Mouse (Mus musculus) CH12.LX (cell line): ENCODE results near the gene Drosha. TPM values are rescaled to one million over a fixed set of nuclear protein-coding genes. Genes with fewer than 3 reads are reported as not detected.

ENCODE experiments used
- DNase-seq: peaks from one replicate; pipeline ENCODE4 v3.0.0-alpha.2; 2013; ENCODE audit errors: extremely low read depth
- H3K27ac ChIP-seq: 2 replicates; pipeline ENCODE4 v1.5.1; 2012; ENCODE audit warnings: low read depth, mild to moderate bottlenecking, control low read depth, moderate library complexity; ENCODE audit not compliant: insufficient read depth
- H3K27me3 ChIP-seq: replicated peaks from 2 replicates; pipeline ENCODE3; 2012; ENCODE audit warnings: inconsistent platforms
- H3K36me3 ChIP-seq, 2 experiments: replicated peaks in 1 of 2; 2 replicates each; pipeline versions ENCODE3 to v1.6.1; 2012; ENCODE audit warnings: inconsistent platforms in 1 of 2, low read length in 1 of 2, mild to moderate bottlenecking in 1 of 2, mixed read lengths in 1 of 2, moderate library complexity in 1 of 2; ENCODE audit not compliant: control insufficient read depth in 1 of 2, insufficient read depth in 1 of 2
- H3K4me1 ChIP-seq, 2 experiments: 2 replicates each; pipeline ENCODE4 v1.6.1; 2012; ENCODE audit warnings: inconsistent platforms in 1 of 2, moderate library complexity in 1 of 2; ENCODE audit not compliant: insufficient read depth in 2 of 2, control insufficient read depth in 1 of 2
- H3K4me2 ChIP-seq: 2 replicates; pipeline ENCODE4 v1.6.1; 2012; ENCODE audit warnings: low read depth, mild to moderate bottlenecking, control low read depth; ENCODE audit not compliant: poor library complexity, insufficient read depth, severe bottlenecking
- H3K4me3 ChIP-seq, 3 experiments: fragments of 150-350 bp in 1 of 3; sonication (generic) in 1 of 3; replicated peaks in 1 of 3; 2 replicates each; pipeline versions ENCODE3 to v1.5.1; 2011 to 2012; ENCODE audit warnings: low read depth in 2 of 3, low read length in 2 of 3, mild to moderate bottlenecking in 2 of 3, moderate library complexity in 2 of 3, control low read depth in 1 of 3, improper control_type of control experiment in 1 of 3, inconsistent platforms in 1 of 3, mixed read lengths in 1 of 3; ENCODE audit not compliant: poor library complexity in 1 of 3
- H3K79me2 ChIP-seq: replicated peaks from 2 replicates; pipeline ENCODE4 v1.6.1; 2012; ENCODE audit warnings: mild to moderate bottlenecking, moderate library complexity; ENCODE audit not compliant: control insufficient read depth, poor library complexity, insufficient read depth, severe bottlenecking; ENCODE audit errors: extremely low read depth
- H3K9ac ChIP-seq: 2 replicates; pipeline ENCODE4 v1.6.1; 2012; ENCODE audit warnings: low read depth, mild to moderate bottlenecking, control low read depth, moderate library complexity; ENCODE audit not compliant: insufficient read depth
- H3K9me3 ChIP-seq: replicated peaks from 2 replicates; pipeline ENCODE3; 2012; ENCODE audit warnings: low read length, inconsistent platforms, mixed read lengths
- BHLHE40 ChIP-seq: IDR thresholded peaks from 2 replicates; pipeline ENCODE4 v1.6.1; 2011; ENCODE audit warnings: mild to moderate bottlenecking, low read depth, low read length, improper control_type of control experiment
- CHD2 ChIP-seq: IDR thresholded peaks from 2 replicates; pipeline ENCODE4 v1.6.1; 2011; ENCODE audit warnings: low read length, improper control_type of control experiment
- ELF1 ChIP-seq: IDR thresholded peaks from 2 replicates; pipeline ENCODE4 v1.6.1; 2014; ENCODE audit warnings: low read depth, mild to moderate bottlenecking, inconsistent platforms, low read length, improper control_type of control experiment
- HCFC1 ChIP-seq: IDR thresholded peaks from 2 replicates; pipeline ENCODE4 v1.6.1; 2012; ENCODE audit warnings: low read depth, mild to moderate bottlenecking, inconsistent platforms, low read length, improper control_type of control experiment
- JUN ChIP-seq: IDR thresholded peaks from 2 replicates; pipeline ENCODE4 v1.6.1; 2011; ENCODE audit warnings: low read depth, mild to moderate bottlenecking, low read length, improper control_type of control experiment, moderate library complexity; ENCODE audit not compliant: insufficient read depth
- KAT2A ChIP-seq: IDR thresholded peaks from 2 replicates; pipeline ENCODE4 v1.6.1; 2012; ENCODE audit warnings: low read length, improper control_type of control experiment, inconsistent platforms; ENCODE audit not compliant: insufficient replicate concordance
- MAX ChIP-seq: IDR thresholded peaks from 2 replicates; pipeline ENCODE4 v1.6.1; 2011; ENCODE audit warnings: low read length, improper control_type of control experiment
- MYC ChIP-seq: IDR thresholded peaks from 2 replicates; pipeline ENCODE4 v1.6.1; 2011; ENCODE audit warnings: low read depth, mild to moderate bottlenecking, improper control_type of control experiment, low read length
- NELFE ChIP-seq: IDR thresholded peaks from 2 replicates; pipeline ENCODE4 v1.6.1; 2011; ENCODE audit warnings: low read depth, low read length, improper control_type of control experiment
- NRF1 ChIP-seq: IDR thresholded peaks from 2 replicates; pipeline ENCODE4 v1.6.1; 2014; ENCODE audit warnings: low read depth, mild to moderate bottlenecking, inconsistent platforms, low read length, improper control_type of control experiment, moderate library complexity
- POLR2A ChIP-seq: IDR thresholded peaks from 2 replicates; pipeline ENCODE4 v1.6.1; 2011; ENCODE audit warnings: low read depth, mild to moderate bottlenecking, improper control_type of control experiment, low read length
- POLR2AphosphoS2 ChIP-seq: IDR thresholded peaks from 2 replicates; pipeline ENCODE4 v1.6.1; 2011; ENCODE audit warnings: low read depth, low read length, improper control_type of control experiment
- SIN3A ChIP-seq: IDR thresholded peaks from 2 replicates; pipeline ENCODE4 v1.6.1; 2012; ENCODE audit warnings: low read length, improper control_type of control experiment, inconsistent platforms
- SMC3 ChIP-seq: IDR thresholded peaks from 2 replicates; pipeline ENCODE4 v1.6.1; 2011; ENCODE audit warnings: low read depth, low read length, improper control_type of control experiment
- TBP ChIP-seq: conservative IDR thresholded peaks from 2 replicates; pipeline ENCODE4 v1.6.1; 2011; ENCODE audit warnings: low read depth, low read length, improper control_type of control experiment
- TCF12 ChIP-seq: IDR thresholded peaks from 2 replicates; pipeline ENCODE4 v1.6.1; 2014; ENCODE audit warnings: low read depth, mild to moderate bottlenecking, inconsistent platforms, low read length, improper control_type of control experiment
- UBTF ChIP-seq: IDR thresholded peaks from 2 replicates; pipeline ENCODE4 v1.6.1; 2012; ENCODE audit warnings: low read depth, mild to moderate bottlenecking, inconsistent platforms, low read length, improper control_type of control experiment, moderate library complexity
- USF1 ChIP-seq: IDR thresholded peaks from 2 replicates; pipeline ENCODE4 v1.6.1; 2014; ENCODE audit warnings: low read depth, mild to moderate bottlenecking, inconsistent platforms, low read length, improper control_type of control experiment
- ZC3H11A ChIP-seq: IDR thresholded peaks from 2 replicates; pipeline ENCODE4 v1.6.1; 2012; ENCODE audit warnings: low read depth, mild to moderate bottlenecking, inconsistent platforms, low read length, improper control_type of control experiment
- ZKSCAN1 ChIP-seq: IDR thresholded peaks from 2 replicates; pipeline ENCODE4 v1.6.1; 2012; ENCODE audit warnings: low read depth, inconsistent platforms, low read length, improper control_type of control experiment, borderline replicate concordance
- ZMIZ1 ChIP-seq: IDR thresholded peaks from 2 replicates; pipeline ENCODE4 v1.6.1; 2012; ENCODE audit warnings: low read depth, mild to moderate bottlenecking, inconsistent platforms, low read length, improper control_type of control experiment
- ZNF384 ChIP-seq: IDR thresholded peaks from 2 replicates; pipeline ENCODE4 v1.6.1; 2012; ENCODE audit warnings: low read depth, low read length, improper control_type of control experiment, inconsistent platforms
- dilution Hi-C: fragments of 300-500 bp; cut with MboI; formaldehyde crosslinking; loops from 2 replicates; pipeline ENCODE4 v1.14.3; 2020; ENCODE audit warnings: low sequenced_read_pairs; ENCODE audit not compliant: extremely low pct_unique_long_range_greater_than_20kb, extremely low pct_ligation_motif_present
- in situ Hi-C: fragments of 300-500 bp; cut with MboI; formaldehyde crosslinking; loops from 3 replicates; pipeline ENCODE4 v1.14.3; 2019; ENCODE audit warnings: low sequenced_read_pairs, low pct_ligation_motif_present, low pct_unique_long_range_greater_than_20kb, mixed read lengths
- polyA plus RNA-seq: library from polyadenylated mRNA; unstranded; fragments of >175 nt; gene quantifications from 2 replicates; pipeline ENCODE4 v1.2.1, GENCODE M21; 2012; ENCODE audit warnings: low read depth; ENCODE audit not compliant: insufficient read length
- total RNA-seq, 2 experiments: library from RNA; depleted of rRNA; stranded (reverse); fragments of 300-350 nt in 1 of 2; fragments of >200 nt in 1 of 2; gene quantifications; 2 replicates each; pipeline ENCODE4 v1.2.3; 2012 to 2014

The Drosha gene
- 23.4 and 25.9 TPM in 2 replicates for total RNA-seq (2012; rRNA removed)
- 24.8 and 25.8 TPM in 2 replicates for total RNA-seq (2014; rRNA removed)
- polyA plus RNA-seq, result 79.2 and 81.9 TPM in 2 replicates

DNA sequence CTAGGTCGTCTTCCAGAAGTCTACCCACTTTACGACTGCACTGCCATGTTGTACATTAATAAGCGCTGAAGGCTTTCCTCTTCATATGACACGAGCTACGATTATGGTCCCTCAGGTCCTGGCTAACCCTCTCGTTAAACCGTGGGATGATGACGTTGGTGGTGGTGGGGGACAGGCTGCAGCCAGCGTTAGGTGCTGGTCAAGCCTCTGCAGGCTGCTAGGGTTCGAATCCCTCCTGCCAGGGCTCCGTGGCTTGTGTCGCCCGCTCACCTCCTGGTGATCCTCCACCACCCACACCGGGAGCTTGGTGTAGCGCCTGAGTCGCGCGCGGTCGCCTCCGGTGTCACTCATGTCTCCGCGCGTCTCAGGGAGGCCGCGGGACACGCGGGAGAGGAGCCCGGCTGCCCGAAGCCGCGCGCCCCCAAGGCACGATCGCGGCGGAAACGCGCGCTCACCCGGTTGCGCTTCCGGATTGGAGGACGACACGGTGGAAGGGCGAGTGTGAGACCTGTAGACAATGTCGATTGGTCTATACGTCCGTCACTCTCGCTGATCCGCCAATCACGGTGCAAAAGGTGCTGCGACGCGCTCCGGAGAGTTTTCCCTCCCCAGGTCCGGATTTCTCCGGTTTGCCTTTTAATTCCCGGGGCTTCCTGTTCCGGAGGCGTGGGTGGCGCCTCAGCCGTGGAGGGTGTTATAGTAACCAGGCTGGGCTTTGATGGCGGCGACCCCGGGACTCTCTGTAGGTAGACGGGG lies at the start of gene Drosha, which contains the start of gene 6030458C11Rik:
Drosha (plus strand) TSS at position 619 of the 756 bp plus-strand sequence.
6030458C11Rik (minus strand) TSS at position 453 of the 756 bp plus-strand sequence.
- peaks cover 31 to 69% of the 10 kb centered on the region in 2 experiments for H3K36me3 ChIP-seq
- H3K27ac ChIP-seq, result peak within 1 kb of the TSS; percentile 54
- peak within 1 kb of the TSS; percentile 85 to 99 (median 86) for H3K4me3 ChIP-seq
- peak within 1 kb of the TSS; percentile 93 for H3K9ac ChIP-seq
- dilution Hi-C loops, result no loop called here
- TF ChIP-seq ZMIZ1 (0 out of 2 replicates have a peak, but pooled peaks have one; percentile 59), NRF1 (peak; percentile 9; the same call in 1 of the 2 replicates), CHD2 (peak; percentile 94), MYC (peak; percentile 62; the same call in 1 of the 2 replicates), TCF12 (peak; percentile 73), MAX (peak; percentile 84), ELF1 (peak; percentile 91), JUN (no peak), UBTF (no peak), HCFC1 (peak; percentile 79), POLR2AphosphoS2 (peak; percentile 61; the same call in 1 of the 2 replicates), TBP (0 out of 2 replicates have a peak, but pooled peaks have one; percentile 49), ZC3H11A (no peak), ZKSCAN1 (no peak), BHLHE40 (no peak; the same call in 1 of the 2 replicates), POLR2A (peak; percentile 89), USF1 (no peak), NELFE (peak; percentile 83), SMC3 (no peak), ZNF384 (no peak), SIN3A (no peak; the same call in 1 of the 2 replicates), KAT2A (peak; percentile 48; the same call in 1 of the 2 replicates)
- TF ChIP-seq, all 38 proteins: peak for 13
- Histone ChIP-seq H3K9me3 (no peaks in the 10 kb centered on the region), H3K4me2 (peak within 1 kb of the TSS; percentile 96), H3K4me1 (peaks cover 7 to 44% of the 10 kb centered on the region in 2 experiments), H3K79me2 (peaks cover 34% of the 10 kb centered on the region), H3K27me3 (no peaks in the 10 kb centered on the region)
- in situ Hi-C loops, result no loop called here
- DNase-seq, result peak; percentile 100
